Mouse (Mus musculus) heart, postnatal 0 days (tissue): Measurements from ENCODE around the gene Ston1. TPM values are rescaled to one million over a fixed set of nuclear protein-coding genes. Genes with fewer than 3 reads are reported as not detected.

Experiments
- ATAC-seq: fragments of 200-750 bp; cut with Nextera tagmentation; 2 replicates; pipeline ENCODE4 v1.8.0; 2017; ENCODE audit warnings: low read depth, moderate number of reproducible peaks, moderate library complexity; ENCODE audit not compliant: insufficient read depth
- DNase-seq: peaks from one replicate; pipeline ENCODE4 v3.0.0-alpha.2; 2016; ENCODE audit warnings: low spot score
- H3K27ac ChIP-seq: fragments of 300-500 bp; sonication (generic); 2 replicates; pipeline ENCODE4 v1.5.1; 2014; ENCODE audit warnings: low read depth, mild to moderate bottlenecking
- H3K27me3 ChIP-seq: fragments of 300-500 bp; sonication (generic); 2 replicates; pipeline ENCODE4 v1.6.1; 2014; ENCODE audit warnings: low read length, mixed read lengths; ENCODE audit not compliant: control insufficient read depth, insufficient read depth
- H3K36me3 ChIP-seq: fragments of 300-500 bp; sonication (generic); replicated peaks from 2 replicates; pipeline ENCODE4 v1.6.1; 2014; ENCODE audit warnings: low read length, mixed read lengths; ENCODE audit not compliant: control insufficient read depth, insufficient read depth
- H3K4me1 ChIP-seq: fragments of 300-500 bp; sonication (generic); 2 replicates; pipeline ENCODE4 v1.6.1; 2014; ENCODE audit warnings: antibody characterized with exemption; ENCODE audit not compliant: control insufficient read depth, insufficient read depth
- H3K4me2 ChIP-seq: fragments of 300-500 bp; sonication (generic); 2 replicates; pipeline ENCODE4 v1.6.1; 2014; ENCODE audit warnings: low read depth, mild to moderate bottlenecking, low read length, moderate library complexity
- H3K4me3 ChIP-seq: fragments of 300-500 bp; sonication (generic); 2 replicates; pipeline ENCODE4 v1.5.1; 2014; ENCODE audit warnings: low read depth, low read length
- H3K9ac ChIP-seq: fragments of 300-500 bp; sonication (generic); replicated peaks from 2 replicates; pipeline ENCODE4 v1.6.1; 2014; ENCODE audit warnings: low read depth, low read length, mixed read lengths
- H3K9me3 ChIP-seq: fragments of 300-500 bp; sonication (generic); replicated peaks from 2 replicates; pipeline ENCODE4 v1.6.1; 2016; ENCODE audit warnings: low read length; ENCODE audit not compliant: control insufficient read depth
- CTCF ChIP-seq: IDR thresholded peaks from 2 replicates; pipeline ENCODE4 v1.5.1; 2016; ENCODE audit warnings: antibody characterized with exemption, control low read depth, low read depth
- EP300 ChIP-seq: IDR thresholded peaks from 2 replicates; pipeline ENCODE4 v1.6.1; 2016; ENCODE audit warnings: antibody characterized with exemption, low read depth
- WGBS: fragments of 180-500 bp; shearing (Covaris S2); extraction: QIAGEN DNeasy Blood & Tissue Kit; methylation state at CpG from one replicate; pipeline ENCODE4 v1.1.7; 2014; 5-methylcytosine and 5-hydroxymethylcytosine counted together
- polyA plus RNA-seq: library from polyadenylated mRNA; unstranded; fragments of >200 nt; fragmentation: Nextera tagmentation; extraction: Ambion mirVana; gene quantifications from 2 replicates; pipeline ENCODE4 v1.2.1, GENCODE M21; 2015
- total RNA-seq: library from RNA; depleted of rRNA; stranded (reverse); fragments of >200 nt; gene quantifications from 2 replicates; pipeline ENCODE4 v1.2.3, GENCODE M21; 2014; ENCODE audit warnings: low replicate concordance

The Ston1 gene
- total and polyA plus RNA-seq, 2 experiments from 2014 or later: 3.9 to 4.2 TPM

GRCm38 (mm10) chr17:88600492-88601026 lies 3.1 kb downstream of the Ston1 start:
- ATAC-seq (no peak), DNase-seq (no peak)
- Histone ChIP-seq H3K4me2 (no peak overlapping the region), H3K9ac (no peak overlapping the region), H3K27me3 (no peaks in the 10 kb centered on the region), H3K9me3 (no peaks in the 10 kb centered on the region), H3K36me3 (no peaks in the 10 kb centered on the region), H3K4me3 (no peak overlapping the region), H3K27ac (no peak overlapping the region), H3K4me1 (peaks cover 17% of the 10 kb centered on the region; the same call in 1 of the 2 replicates)
- TF ChIP-seq EP300 (no peak), CTCF (no peak)
- WGBS: 70% methylated on average over 8 of the region's 8 CpGs

- WGBS: 88% methylated on average over 11 of the region's 11 CpGs
- Histone ChIP-seq H3K27ac (no peak overlapping the region), H3K9me3 (no peaks in the 10 kb centered on the region), H3K4me3 (no peak overlapping the region), H3K36me3 (no peaks in the 10 kb centered on the region), H3K4me2 (no peak overlapping the region), H3K27me3 (no peaks in the 10 kb centered on the region), H3K4me1 (peaks cover 5% of the 10 kb centered on the region; the same call in 1 of the 2 replicates), H3K9ac (no peak overlapping the region)
- DNase-seq (no peak), ATAC-seq (no peak)
- no peak for TF ChIP-seq CTCF
- TF ChIP-seq EP300: no peak
Measured at GRCm38 (mm10) chr17:88603943-88604342, 6.5 kb downstream of the Ston1 start.

- ATAC-seq (no peak), DNase-seq (no peak)
- Histone ChIP-seq H3K4me1 (no peaks in the 10 kb centered on the region), H3K4me3 (no peak overlapping the region), H3K9me3 (no peaks in the 10 kb centered on the region), H3K9ac (no peak overlapping the region), H3K27ac (no peak overlapping the region), H3K27me3 (no peaks in the 10 kb centered on the region), H3K36me3 (no peaks in the 10 kb centered on the region), H3K4me2 (no peak overlapping the region)
- WGBS: 94% methylated on average over 2 of the region's 2 CpGs
- no peak for TF ChIP-seq CTCF
- no peak for TF ChIP-seq EP300
Measured at GRCm38 (mm10) chr17:88606056-88606455, 8.6 kb downstream of the Ston1 start.

- DNase-seq (no peak), ATAC-seq (no peak)
- Histone ChIP-seq H3K4me2 (no peak overlapping the region), H3K4me1 (peaks cover 8% of the 10 kb centered on the region; the same call in 1 of the 2 replicates), H3K9ac (no peak overlapping the region), H3K27me3 (no peaks in the 10 kb centered on the region), H3K27ac (no peak overlapping the region), H3K9me3 (no peaks in the 10 kb centered on the region), H3K4me3 (no peak overlapping the region), H3K36me3 (no peaks in the 10 kb centered on the region)
- TF ChIP-seq EP300 (no peak), CTCF (no peak)
- 87% methylated on average over 15 of the region's 15 CpGs for WGBS
Measured at GRCm38 (mm10) chr17:88609361-88609760, 11.9 kb downstream of the Ston1 start.

GRCm38 (mm10) chr17:88611057-88611456 lies 13.6 kb downstream of the Ston1 start:
- Histone ChIP-seq H3K27me3 (no peaks in the 10 kb centered on the region), H3K27ac (no peak overlapping the region), H3K4me3 (no peak overlapping the region), H3K4me2 (no peak overlapping the region), H3K9ac (no peak overlapping the region), H3K9me3 (no peaks in the 10 kb centered on the region), H3K4me1 (peaks cover 16% of the 10 kb centered on the region), H3K36me3 (no peaks in the 10 kb centered on the region)
- DNase-seq (no peak), ATAC-seq (no peak)
- TF ChIP-seq CTCF (no peak), EP300 (no peak)
- 66% methylated on average over 2 of the region's 2 CpGs for WGBS

GRCm38 (mm10) chr17:88613172-88613571 lies 15.7 kb downstream of the Ston1 start:
- Histone ChIP-seq H3K4me1 (peaks cover 16% of the 10 kb centered on the region), H3K9ac (no peak overlapping the region), H3K27me3 (no peaks in the 10 kb centered on the region), H3K9me3 (no peaks in the 10 kb centered on the region), H3K27ac (no peak overlapping the region), H3K4me2 (no peak overlapping the region), H3K36me3 (no peaks in the 10 kb centered on the region), H3K4me3 (no peak overlapping the region)
- no peak for TF ChIP-seq EP300
- TF ChIP-seq CTCF: no peak
- DNase-seq: no peak
- 80% methylated on average over 6 of the region's 6 CpGs for WGBS
- no peak for ATAC-seq
